Mouse (Mus musculus): ENCODE results near the gene Bdnf. TPM values are rescaled to one million over a fixed set of nuclear protein-coding genes. Genes with fewer than 3 reads are reported as not detected.

The Bdnf gene
- total RNA-seq (2021): 1 to 10 TPM; 5.3 to 7.9 TPM

GRCm38 (mm10) chr2:109674532-109674931, at the start of gene Bdnf:
Bdnf (plus strand) TSS chr2:109674700.
- no peak for DNase-seq

GRCm38 (mm10) chr2:109626864-109627263, 47.6 kb upstream of the Bdnf start:
- intact Hi-C loops (cut with DNase I): no loop called here

More at GRCm38 (mm10) chr2:109674532-109674931, at the start of gene Bdnf:
- intact Hi-C loops (cut with DNase I): no loop called here

GRCm38 (mm10) chr2:109673509-109674455, 718 bp upstream of the Bdnf start:
- DNase-seq: no peak
- intact Hi-C loops (cut with DNase I): no loop called here

More at GRCm38 (mm10) chr2:109626864-109627263, 47.6 kb upstream of the Bdnf start:
- DNase-seq: no peak

- intact Hi-C loops (cut with DNase I): no loop called here
Observed at GRCm38 (mm10) chr2:109675051-109675450, 551 bp downstream of the Bdnf start.

GRCm38 (mm10) chr2:109675973-109676617, 1.6 kb downstream of the Bdnf start:
- DNase-seq: peak; percentile 37 to 41
- intact Hi-C loops (cut with DNase I): no loop called here

More at GRCm38 (mm10) chr2:109675051-109675450, 551 bp downstream of the Bdnf start:
- no peak for DNase-seq

- no peak for DNase-seq
- intact Hi-C loops (cut with DNase I): no loop called here
Observed at GRCm38 (mm10) chr2:109676618-109676974, 2.1 kb downstream of the Bdnf start.

GRCm38 (mm10) chr2:109677221-109678089, 3.0 kb downstream of the Bdnf start:
- DNase-seq: no peak
- intact Hi-C loops (cut with DNase I): no loop called here

GRCm38 (mm10) chr2:109678090-109678409, 3.5 kb downstream of the Bdnf start:
- DNase-seq: no peak
- intact Hi-C loops (cut with DNase I): no loop called here

GRCm38 (mm10) chr2:109678454-109678853, 4.0 kb downstream of the Bdnf start:
- no peak for DNase-seq
- intact Hi-C loops (cut with DNase I): no loop called here

- intact Hi-C loops (cut with DNase I): no loop called here
- DNase-seq: no peak
Observed at GRCm38 (mm10) chr2:109679446-109679845, 4.9 kb downstream of the Bdnf start.

- intact Hi-C loops (cut with DNase I): no loop called here
- DNase-seq: no peak
Observed at GRCm38 (mm10) chr2:109681071-109681470, 6.6 kb downstream of the Bdnf start.

GRCm38 (mm10) chr2:109688661-109689060, 14.2 kb downstream of the Bdnf start:
- DNase-seq: no peak
- intact Hi-C loops (cut with DNase I): no loop called here

GRCm38 (mm10) chr2:109692266-109693177, 18.0 kb downstream of the Bdnf start:
- DNase-seq: no peak
- intact Hi-C loops (cut with DNase I): loop anchor here (5.0 to 10.0 kb wide), 3 partner anchors 192 to 1000 kb away; no protein-coding TSS in a partner anchor

GRCm38 (mm10) chr2:109693178-109694115, 18.9 kb downstream of the Bdnf start:
- peak; percentile 47 to 59 for DNase-seq
- intact Hi-C loops (cut with DNase I): loop anchor here (5.0 to 10.0 kb wide), 3 partner anchors 191 to 1001 kb away; no protein-coding TSS in a partner anchor

GRCm38 (mm10) chr2:109694116-109694837, 19.8 kb downstream of the Bdnf start:
- peak in 1 of 2 experiments; percentile 12 for DNase-seq
- intact Hi-C loops (cut with DNase I): loop anchor here (5.0 to 10.0 kb wide), 3 partner anchors 191 to 1002 kb away; no protein-coding TSS in a partner anchor

GRCm38 (mm10) chr2:109694838-109695225, 20.3 kb downstream of the Bdnf start:
- DNase-seq: peak; percentile 64 to 67
- intact Hi-C loops (cut with DNase I): loop anchor here (5.0 to 10.0 kb wide), 3 partner anchors 190 to 1003 kb away; no protein-coding TSS in a partner anchor

GRCm38 (mm10) chr2:109697151-109697550, 22.7 kb downstream of the Bdnf start:
- intact Hi-C loops (cut with DNase I): loop anchor here (10.0 kb wide), 1 partner anchor 188 kb away; no protein-coding TSS in a partner anchor
- DNase-seq: no peak

- DNase-seq: no peak
- intact Hi-C loops (cut with DNase I): no loop called here
Observed at GRCm38 (mm10) chr2:109700291-109700690, 25.8 kb downstream of the Bdnf start.

Data from heart, postnatal 36 days (tissue).